Mouse (Mus musculus) heart, embryonic 15.5 days (tissue): ENCODE data around the gene Nps. TPM values are rescaled to one million over a fixed set of nuclear protein-coding genes. Genes with fewer than 3 reads are reported as not detected.
"Not testable (repeated sequence)": the region's sequence is repeated elsewhere in the genome, so short reads cannot be mapped to it uniquely, and the experiment has no call there.

Source experiments
- ATAC-seq: fragments of 200-750 bp; cut with Nextera tagmentation; replicated peaks from 2 replicates; pipeline ENCODE4 v1.8.0; 2017; ENCODE audit warnings: low read depth, moderate TSS enrichment; ENCODE audit not compliant: insufficient number of reproducible peaks, insufficient read depth, low FRiP score
- H3K27ac ChIP-seq: fragments of 300-500 bp; sonication (generic); 2 replicates; pipeline ENCODE4 v1.5.1; 2015; ENCODE audit warnings: mild to moderate bottlenecking, inconsistent platforms
- H3K27me3 ChIP-seq: fragments of 300-500 bp; sonication (generic); 2 replicates; pipeline ENCODE4 v1.6.1; 2015; ENCODE audit warnings: inconsistent platforms
- H3K36me3 ChIP-seq: fragments of 300-500 bp; sonication (generic); 2 replicates; pipeline ENCODE4 v1.6.1; 2015; ENCODE audit warnings: mild to moderate bottlenecking, inconsistent platforms
- H3K4me1 ChIP-seq: fragments of 300-500 bp; sonication (generic); replicated peaks from 2 replicates; pipeline ENCODE4 v1.6.1; 2015; ENCODE audit warnings: inconsistent platforms
- H3K4me2 ChIP-seq: fragments of 300-500 bp; sonication (generic); 2 replicates; pipeline ENCODE4 v1.6.1; 2015; ENCODE audit warnings: inconsistent platforms, mild to moderate bottlenecking, moderate library complexity
- H3K4me3 ChIP-seq: fragments of 300-500 bp; sonication (generic); 2 replicates; pipeline ENCODE4 v1.5.1; 2015; ENCODE audit warnings: mild to moderate bottlenecking, inconsistent platforms
- H3K9ac ChIP-seq: fragments of 300-500 bp; sonication (generic); 2 replicates; pipeline ENCODE4 v1.6.1; 2015; ENCODE audit warnings: mild to moderate bottlenecking, inconsistent platforms
- H3K9me3 ChIP-seq: fragments of 300-500 bp; sonication (generic); replicated peaks from 2 replicates; pipeline ENCODE4 v1.6.1; 2016; ENCODE audit warnings: inconsistent platforms
- WGBS: fragments of 180-500 bp; shearing (Covaris S2); methylation state at CpG from one replicate; pipeline ENCODE4 v1.1.7; 2015; ENCODE audit warnings: mixed read lengths; 5-methylcytosine and 5-hydroxymethylcytosine counted together
- polyA plus RNA-seq: library from polyadenylated mRNA; unstranded; fragments of >200 nt; fragmentation: Nextera tagmentation; extraction: Ambion mirVana; gene quantifications from 2 replicates; pipeline ENCODE4 v1.2.1, GENCODE M21; 2015

Gene Nps
- polyA plus RNA-seq = not detected in 2 replicates

DNA sequence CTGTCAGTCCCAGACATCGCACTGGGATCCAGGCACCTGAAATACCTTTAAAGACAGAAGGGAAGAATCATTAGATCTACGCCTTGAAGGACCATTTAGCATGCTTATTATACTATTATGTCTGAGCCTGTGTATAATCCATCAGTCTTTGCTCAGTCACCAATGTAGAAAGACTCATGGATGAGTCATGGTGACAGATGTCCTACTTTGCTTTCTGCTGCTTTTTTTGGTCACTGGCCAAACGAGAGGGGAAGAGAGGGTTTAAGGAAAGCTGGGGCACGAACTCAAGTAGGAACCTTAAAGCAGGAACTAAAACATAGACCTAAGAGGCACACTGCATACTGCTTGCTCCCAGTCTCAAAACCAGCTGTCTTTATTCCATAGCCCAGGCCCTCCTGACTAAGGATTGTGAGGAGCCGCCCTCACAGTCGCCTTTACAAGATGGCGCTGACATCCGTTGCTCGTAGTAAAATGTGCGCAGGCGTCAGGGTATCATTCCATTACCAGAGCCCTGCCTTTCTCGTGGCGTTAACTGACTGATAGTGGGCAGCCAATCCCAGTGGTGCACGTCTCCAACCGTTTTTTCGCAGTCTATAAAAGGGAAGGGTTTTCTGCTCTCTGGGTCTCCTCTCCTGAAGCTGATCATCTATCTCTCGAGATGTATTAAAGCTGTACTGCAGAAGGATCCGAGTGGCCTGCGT is at the start of gene Nps:
Gene Nps, plus strand, starts transcription at position 651 of the 701 bp plus-strand sequence.
- not testable (repeated sequence) for H3K9ac ChIP-seq, ATAC-seq, H3K4me2 ChIP-seq, H3K9me3 ChIP-seq, H3K4me3 ChIP-seq, H3K4me1 ChIP-seq, H3K36me3 ChIP-seq, H3K27me3 ChIP-seq, H3K27ac ChIP-seq
- WGBS = 87% methylated on average over 19 of the region's 19 CpGs

- WGBS = 60% methylated on average over 6 of the region's 6 CpGs
- H3K27me3 ChIP-seq = no peaks in the 10 kb centered on the region
- no peak overlapping the region for H3K9ac ChIP-seq
- no peak overlapping the region for H3K4me3 ChIP-seq
- ATAC-seq = peak; percentile 51; the same call in 1 of the 2 replicates
- no peaks in the 10 kb centered on the region for H3K36me3 ChIP-seq
- H3K4me1 ChIP-seq = peaks cover 9% of the 10 kb centered on the region
- H3K4me2 ChIP-seq = no peak overlapping the region
- H3K27ac ChIP-seq = no peak overlapping the region
- no peaks in the 10 kb centered on the region for H3K9me3 ChIP-seq
Observed at GRCm38 (mm10) chr7:135208947-135209567, 49.4 kb upstream of the Nps start.

DNA sequence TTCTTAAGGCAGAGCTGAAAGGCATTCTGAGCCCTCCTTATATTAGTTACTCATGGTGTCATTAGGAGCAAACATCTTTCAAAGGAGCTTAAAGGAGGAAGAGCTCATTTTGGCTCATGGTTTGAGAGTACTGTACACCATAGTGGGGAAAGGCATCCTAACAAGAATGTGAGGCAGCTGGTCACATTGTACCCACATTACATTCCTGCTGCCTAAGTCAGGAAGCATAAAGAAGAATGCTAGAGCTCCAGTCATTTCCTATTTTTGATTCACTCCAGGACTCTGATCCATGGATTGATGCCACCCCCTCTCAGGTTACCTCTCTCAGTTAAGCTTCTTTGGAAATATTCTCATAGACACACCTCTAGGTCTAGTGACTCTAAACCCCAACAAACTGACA is 48.2 kb upstream of the Nps start:
- Histone ChIP-seq H3K9me3 (no peaks in the 10 kb centered on the region), H3K4me1 (peaks cover 7% of the 10 kb centered on the region), H3K27me3 (no peaks in the 10 kb centered on the region), H3K4me3 (no peak overlapping the region), H3K27ac (no peak overlapping the region), H3K4me2 (no peak overlapping the region), H3K36me3 (no peaks in the 10 kb centered on the region), H3K9ac (no peak overlapping the region)
- ATAC-seq = no peak

- Histone ChIP-seq H3K27ac (no peak overlapping the region), H3K9ac (no peak overlapping the region), H3K27me3 (no peaks in the 10 kb centered on the region), H3K4me2 (no peak overlapping the region), H3K4me1 (peaks cover 7% of the 10 kb centered on the region), H3K36me3 (no peaks in the 10 kb centered on the region), H3K9me3 (no peaks in the 10 kb centered on the region), H3K4me3 (no peak overlapping the region)
- ATAC-seq = no peak
- 91% methylated on average over 2 of the region's 2 CpGs for WGBS
Observed at GRCm38 (mm10) chr7:135210831-135211230, 47.7 kb upstream of the Nps start.

DNA sequence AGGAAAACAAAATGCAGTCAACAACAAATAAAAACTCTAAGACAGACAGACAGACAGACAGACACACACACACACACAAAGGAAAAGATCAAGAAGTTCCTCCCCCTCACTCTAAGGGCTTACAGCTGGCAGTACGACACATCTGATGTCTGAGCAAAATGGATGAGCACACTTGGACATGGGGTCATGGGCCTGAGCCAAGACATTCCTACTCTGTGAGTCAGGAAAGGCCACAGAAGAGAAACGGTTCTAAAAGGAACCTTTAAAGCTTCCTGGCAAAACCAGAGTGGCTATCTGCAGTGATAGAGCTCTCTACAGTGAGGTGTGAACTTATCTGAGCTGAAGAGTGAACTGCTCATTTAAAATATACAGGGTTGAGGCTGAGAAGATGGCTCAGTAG is 46.0 kb upstream of the Nps start:
- H3K27ac ChIP-seq = no peak overlapping the region
- no peak overlapping the region for H3K9ac ChIP-seq
- no peak overlapping the region for H3K4me2 ChIP-seq
- no peak overlapping the region for H3K4me3 ChIP-seq
- H3K9me3 ChIP-seq = no peaks in the 10 kb centered on the region
- 10% methylated on average over 2 of the region's 2 CpGs for WGBS
- H3K27me3 ChIP-seq = no peaks in the 10 kb centered on the region
- H3K4me1 ChIP-seq = peaks cover 7% of the 10 kb centered on the region
- ATAC-seq = peak; percentile 67; the same call in 1 of the 2 replicates
- H3K36me3 ChIP-seq = no peaks in the 10 kb centered on the region

DNA sequence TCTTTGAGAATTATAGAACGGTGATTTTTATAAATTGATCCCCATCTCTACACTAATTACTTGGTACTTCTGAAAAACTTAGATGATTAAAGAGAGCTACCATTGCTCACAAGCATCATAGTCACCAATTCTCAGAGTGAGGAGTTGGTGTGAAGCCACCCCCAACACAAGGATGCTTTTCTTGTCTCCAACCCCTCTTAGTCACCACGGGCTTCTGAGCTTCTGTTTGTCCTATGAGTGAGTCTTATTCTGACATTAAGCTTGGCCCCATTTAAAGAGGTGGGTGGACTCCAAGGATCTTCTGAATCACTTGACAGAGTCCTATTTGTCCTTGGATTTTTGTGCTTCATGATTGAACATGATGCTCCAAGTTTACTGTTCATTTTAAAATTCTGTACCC is 37.0 kb upstream of the Nps start:
- Histone ChIP-seq H3K4me2 (no peak overlapping the region), H3K9ac (no peak overlapping the region), H3K4me1 (no peaks in the 10 kb centered on the region), H3K27ac (no peak overlapping the region), H3K9me3 (no peaks in the 10 kb centered on the region), H3K36me3 (no peaks in the 10 kb centered on the region), H3K4me3 (no peak overlapping the region), H3K27me3 (no peaks in the 10 kb centered on the region)
- 66% methylated on average over 2 of the region's 2 CpGs for WGBS
- ATAC-seq = no peak

DNA sequence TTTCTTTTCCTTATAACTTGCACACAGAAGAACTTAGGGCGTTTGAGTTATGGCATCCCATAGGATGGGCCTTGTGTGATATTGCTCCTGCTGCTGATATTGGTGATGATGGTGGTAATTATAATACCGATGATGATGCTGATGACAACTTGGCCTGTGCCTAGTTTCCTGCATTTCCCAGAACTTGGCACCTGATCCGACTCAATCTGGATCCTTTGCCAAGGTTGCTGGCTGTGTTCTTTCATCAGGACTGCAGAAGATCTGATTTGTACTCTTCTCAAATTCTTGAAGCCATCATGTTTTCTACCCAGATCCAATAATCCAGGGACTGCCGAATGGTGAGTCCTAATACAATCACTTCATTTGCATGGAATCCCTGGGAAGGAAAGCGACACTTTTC is 32.5 kb upstream of the Nps start:
- H3K4me3 ChIP-seq = no peak overlapping the region
- H3K4me1 ChIP-seq = no peaks in the 10 kb centered on the region
- H3K27me3 ChIP-seq = no peaks in the 10 kb centered on the region
- no peak for ATAC-seq
- no peaks in the 10 kb centered on the region for H3K9me3 ChIP-seq
- no peak overlapping the region for H3K27ac ChIP-seq
- no peaks in the 10 kb centered on the region for H3K36me3 ChIP-seq
- no peak overlapping the region for H3K4me2 ChIP-seq
- H3K9ac ChIP-seq = no peak overlapping the region
- WGBS = 73% methylated on average over 5 of the region's 5 CpGs

DNA sequence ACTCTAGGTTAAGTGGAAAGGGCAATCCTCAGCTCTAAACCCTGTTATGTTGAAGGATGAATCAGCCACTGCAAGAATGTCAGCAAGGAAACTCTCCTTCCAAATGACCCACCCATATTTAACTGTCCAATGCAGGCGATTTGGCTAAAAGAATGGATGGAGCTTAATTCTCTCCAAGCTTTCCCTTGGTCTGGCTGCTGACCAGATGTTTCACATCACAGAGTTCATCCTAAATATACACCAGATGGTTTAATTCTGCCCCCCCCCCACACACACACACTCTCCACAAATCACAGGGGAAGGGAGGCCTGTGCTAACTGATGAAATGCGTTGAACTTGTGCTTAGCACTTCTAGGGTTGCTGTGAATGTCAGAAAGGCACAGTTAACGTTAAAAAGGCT is 21.4 kb upstream of the Nps start:
- no peaks in the 10 kb centered on the region for H3K27me3 ChIP-seq
- WGBS = 49% methylated on average over 3 of the region's 3 CpGs
- H3K9me3 ChIP-seq = no peaks in the 10 kb centered on the region
- no peak overlapping the region for H3K9ac ChIP-seq
- H3K36me3 ChIP-seq = no peaks in the 10 kb centered on the region
- no peak for ATAC-seq
- no peak overlapping the region for H3K27ac ChIP-seq
- H3K4me1 ChIP-seq = no peaks in the 10 kb centered on the region
- H3K4me3 ChIP-seq = no peak overlapping the region
- H3K4me2 ChIP-seq = no peak overlapping the region

DNA sequence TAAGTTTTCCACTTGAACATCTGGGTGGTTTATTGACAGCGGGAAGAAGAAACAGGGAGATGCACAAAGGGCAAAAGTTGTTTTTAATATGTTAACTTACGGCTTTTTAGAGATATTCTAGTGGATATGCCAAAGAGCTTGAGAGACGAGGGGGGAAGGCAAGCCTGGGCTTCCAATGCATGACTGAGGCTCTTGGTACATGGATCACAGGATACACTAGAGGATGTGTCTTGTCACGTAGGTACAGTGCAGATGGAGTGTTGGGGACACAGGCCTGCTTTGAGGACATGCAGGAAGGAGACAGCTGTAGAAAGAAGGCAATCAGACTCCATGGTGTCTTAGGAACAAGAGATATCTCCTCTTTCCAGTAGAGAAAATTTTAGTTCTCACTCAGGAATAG is 19.1 kb upstream of the Nps start:
- Histone ChIP-seq H3K9me3 (no peaks in the 10 kb centered on the region), H3K27ac (no peak overlapping the region), H3K27me3 (no peaks in the 10 kb centered on the region), H3K4me2 (no peak overlapping the region), H3K36me3 (no peaks in the 10 kb centered on the region), H3K4me1 (no peaks in the 10 kb centered on the region), H3K4me3 (no peak overlapping the region), H3K9ac (no peak overlapping the region)
- no peak for ATAC-seq
- WGBS = 74% methylated on average over 4 of the region's 4 CpGs

- no peak overlapping the region for H3K27ac ChIP-seq
- H3K9me3 ChIP-seq = no peaks in the 10 kb centered on the region
- no peak for ATAC-seq
- no peak overlapping the region for H3K4me3 ChIP-seq
- no peaks in the 10 kb centered on the region for H3K4me1 ChIP-seq
- H3K9ac ChIP-seq = no peak overlapping the region
- H3K27me3 ChIP-seq = no peaks in the 10 kb centered on the region
- 72% methylated on average over 6 of the region's 6 CpGs for WGBS
- no peak overlapping the region for H3K4me2 ChIP-seq
- no peaks in the 10 kb centered on the region for H3K36me3 ChIP-seq
Observed at GRCm38 (mm10) chr7:135240006-135240405, 18.5 kb upstream of the Nps start.

GRCm38 (mm10) chr7:135240636-135241035 is 17.9 kb upstream of the Nps start:
- Histone ChIP-seq H3K4me1 (no peaks in the 10 kb centered on the region), H3K27me3 (no peaks in the 10 kb centered on the region), H3K36me3 (no peaks in the 10 kb centered on the region), H3K4me3 (no peak overlapping the region), H3K9ac (no peak overlapping the region), H3K27ac (no peak overlapping the region; the same call in 1 of the 2 replicates), H3K4me2 (no peak overlapping the region), H3K9me3 (no peaks in the 10 kb centered on the region)
- WGBS = 85% methylated on average over 2 of the region's 2 CpGs
- no peak for ATAC-seq
